Mouse (Mus musculus) liver, postnatal 0 days (tissue): ENCODE measurements around the gene Cldn24.

ENCODE experiments used
- CTCF ChIP-seq: sonication (generic); IDR thresholded peaks from 2 replicates; pipeline ENCODE4 v1.5.1; 2016; ENCODE audit warnings: antibody characterized with exemption, low read depth
- EP300 ChIP-seq: IDR thresholded peaks from 2 replicates; pipeline ENCODE4 v1.6.1; 2016; ENCODE audit warnings: antibody characterized with exemption, low read depth, mild to moderate bottlenecking

GRCm38 (mm10) chr8:47853356-47853755 lies 31.4 kb downstream of the Cldn24 start:
- TF ChIP-seq CTCF (no peak), EP300 (no peak)
